Mouse (Mus musculus): ENCODE measurements around the gene Krt76.

The Krt76 gene

GRCm38 (mm10) chr15:101860421-101861130, 32.1 kb downstream of the Krt76 start:
- DNase-seq (ENCODE audit: extremely low spot score), result peak; percentile 17

GRCm38 (mm10) chr15:101859735-101860170, 33.0 kb downstream of the Krt76 start:
- DNase-seq (ENCODE audit: extremely low spot score), result peak; percentile 57

- DNase-seq (ENCODE audit: extremely low spot score), result peak; percentile 20
Measured at GRCm38 (mm10) chr15:101858673-101859425, 33.9 kb downstream of the Krt76 start.

- DNase-seq (ENCODE audit: extremely low spot score), result no peak
Measured at GRCm38 (mm10) chr15:101856696-101857095, 36.0 kb downstream of the Krt76 start.

- DNase-seq (ENCODE audit: extremely low spot score), result no peak
Measured at GRCm38 (mm10) chr15:101855732-101856131, 37.0 kb downstream of the Krt76 start.

GRCm38 (mm10) chr15:101854294-101854693, 38.4 kb downstream of the Krt76 start:
- DNase-seq (ENCODE audit: extremely low spot score), result peak; percentile 1

- DNase-seq (ENCODE audit: extremely low spot score), result no peak
Measured at GRCm38 (mm10) chr15:101852571-101852970, 40.1 kb downstream of the Krt76 start.

GRCm38 (mm10) chr15:101850694-101851093, 42.0 kb downstream of the Krt76 start, which contains the start of gene Krt1:
Gene Krt1 (minus strand): TSS chr15:101850794.
- DNase-seq (ENCODE audit: extremely low spot score), result no peak

- DNase-seq (ENCODE audit: extremely low spot score), result peak; percentile 47
Measured at GRCm38 (mm10) chr15:101845971-101846403, 46.7 kb downstream of the Krt76 start.

- no peak for DNase-seq (ENCODE audit: extremely low spot score)
Measured at GRCm38 (mm10) chr15:101843192-101843591, 49.5 kb downstream of the Krt76 start.

GRCm38 (mm10) chr15:101834784-101835328, 57.9 kb downstream of the Krt76 start:
- no peak for DNase-seq (ENCODE audit: extremely low spot score)
